Mouse (Mus musculus) gastrocnemius, postnatal 36 days (tissue): ENCODE measurements around the gene Nipal3. TPM values are rescaled to one million over a fixed set of nuclear protein-coding genes. Genes with fewer than 3 reads are reported as not detected.

Experiments used
- DNase-seq, 2 experiments: peaks; one replicate each; pipeline ENCODE4 v3.0.0; 2022
- intact Hi-C: fragments of 180-260 bp; cut with DNase I; formaldehyde crosslinking; loops from one replicate; pipeline ENCODE4 v1.15.1; 2025
- total RNA-seq, 2 experiments: library from RNA; stranded (reverse); gene quantifications; 2 replicates each; pipeline ENCODE4 v1.2.3; 2021

Gene Nipal3
- total RNA-seq, 2 experiments from 2014 or later = 12.7 to 16.3 TPM

DNA sequence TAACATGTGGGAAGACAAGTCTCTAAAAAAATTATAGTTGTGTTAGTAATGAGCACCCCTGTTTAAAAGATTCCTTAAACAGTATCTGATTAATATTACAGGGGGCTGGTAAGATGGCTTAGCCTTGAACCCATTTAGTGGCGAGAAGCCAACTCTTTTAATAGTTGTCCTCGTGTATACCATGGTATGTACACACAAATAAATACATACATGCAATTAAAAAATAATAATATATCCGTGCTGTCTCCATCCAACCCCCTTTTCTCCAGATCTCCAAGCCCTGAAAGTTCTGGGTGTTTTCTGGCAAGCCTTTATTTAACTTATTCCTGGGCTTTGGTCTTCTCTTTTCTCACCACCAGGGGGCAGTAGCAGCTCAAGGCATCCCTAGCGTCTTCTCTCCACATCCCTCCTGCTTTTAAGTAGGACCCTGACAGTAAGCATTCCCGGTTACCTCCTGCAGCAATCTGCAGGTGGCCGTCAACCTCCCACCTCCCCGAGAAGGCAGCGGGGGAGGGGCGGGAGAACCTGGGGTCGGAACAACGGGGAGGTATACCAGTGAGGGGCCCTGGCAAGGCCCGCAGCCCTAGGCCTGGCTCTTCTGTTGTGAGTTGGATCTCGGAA is 13.7 kb upstream of the Nipal3 start:
- peak in 1 of 2 experiments; percentile 57 for DNase-seq
- intact Hi-C loops = no loop called here

DNA sequence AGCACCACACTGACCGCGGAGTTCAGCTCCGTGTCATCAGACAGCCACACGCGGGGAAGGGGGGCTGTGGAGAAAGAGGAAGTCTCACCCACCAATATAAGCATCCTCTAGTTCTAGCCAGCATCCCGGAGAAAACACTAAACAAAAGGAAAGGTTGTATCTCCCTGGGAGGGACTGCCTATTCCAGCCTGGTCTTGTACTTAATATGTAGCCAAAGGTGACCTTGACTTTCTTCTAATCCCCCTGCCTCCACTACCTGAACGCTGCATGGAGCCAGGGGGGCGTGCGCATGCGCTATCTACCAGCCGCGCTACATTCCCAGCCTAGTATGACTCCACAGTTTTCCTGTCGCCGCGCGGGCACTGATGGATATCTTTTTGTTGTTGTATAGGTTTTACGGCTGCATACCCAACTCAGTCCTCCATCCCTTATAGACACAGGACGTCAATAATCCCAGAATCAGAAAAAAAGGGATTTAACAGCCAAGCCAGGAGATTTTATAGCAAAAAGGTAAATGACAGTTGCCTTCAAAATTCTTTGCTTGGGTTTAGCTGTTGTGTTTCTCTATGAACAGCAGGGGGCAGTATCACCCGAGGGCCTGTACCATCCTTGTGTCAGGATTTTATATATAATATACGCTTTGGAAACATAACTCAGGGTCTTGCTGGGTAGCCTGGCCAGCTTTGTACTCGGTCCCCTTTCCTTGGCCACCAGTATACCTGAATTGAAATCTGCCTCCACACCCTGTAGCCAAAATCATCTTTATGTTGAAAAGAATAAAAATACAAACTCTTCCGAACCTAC is 12.9 kb upstream of the Nipal3 start:
- no peak for DNase-seq
- intact Hi-C loops = no loop called here

DNA sequence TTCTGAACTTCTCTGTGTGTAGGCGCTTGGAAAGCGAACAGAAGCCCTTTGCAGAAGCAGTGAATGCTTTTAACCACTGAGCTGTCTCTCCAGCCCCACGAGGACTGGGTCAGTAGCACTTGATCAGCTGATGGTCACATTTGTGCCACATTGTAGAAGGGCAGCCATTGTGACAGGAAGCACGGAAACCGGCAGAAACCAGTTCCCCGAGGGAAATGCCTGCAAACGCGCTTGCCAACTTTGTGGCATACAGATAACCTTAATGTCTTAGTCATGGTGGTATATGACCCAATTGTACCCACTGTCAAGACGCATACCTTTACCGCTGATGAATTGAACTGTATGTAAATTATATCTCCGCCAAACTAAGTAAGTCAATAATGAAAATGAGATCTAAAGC is 11.0 kb upstream of the Nipal3 start:
- intact Hi-C loops = no loop called here
- DNase-seq = no peak

DNA sequence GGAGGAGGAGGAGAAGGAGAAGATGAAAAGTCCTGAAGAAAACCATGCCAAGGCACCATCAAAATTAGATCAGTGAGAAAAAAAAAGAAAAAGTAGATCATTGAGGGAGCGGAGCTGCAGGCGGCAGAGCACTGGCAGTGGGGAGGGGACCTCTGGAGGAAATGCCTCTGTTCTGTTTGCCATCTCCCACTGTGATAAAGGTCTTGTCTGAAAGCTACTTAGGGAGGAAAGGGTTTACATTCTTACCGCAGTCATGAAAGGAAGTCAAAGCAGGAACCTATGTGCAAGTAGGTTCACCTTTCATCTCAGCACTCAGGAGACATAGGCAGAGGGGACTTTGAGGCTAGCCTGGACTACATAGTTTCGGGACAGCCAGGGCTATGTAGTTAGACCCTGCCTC is 6.7 kb upstream of the Nipal3 start:
- DNase-seq = no peak
- intact Hi-C loops = no loop called here

DNA sequence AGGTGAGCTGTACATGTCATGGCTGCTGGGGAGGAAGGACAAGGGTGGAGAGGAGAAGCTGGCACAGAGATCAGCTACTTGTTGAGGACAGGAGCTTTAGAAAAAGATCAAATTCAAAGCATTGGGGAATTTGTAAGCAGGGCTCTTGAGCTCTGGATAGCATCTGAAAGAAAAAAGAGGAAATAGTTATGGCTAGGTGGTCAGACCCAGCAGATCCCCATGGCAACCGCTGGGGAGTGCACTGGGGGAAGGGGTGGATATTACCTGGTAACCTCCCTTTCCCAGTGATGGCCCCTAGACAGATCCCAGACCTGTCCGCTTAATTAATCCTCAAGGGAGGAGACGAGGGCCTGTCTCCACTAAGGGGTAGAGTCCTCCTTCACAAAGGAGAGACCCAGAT is 5.0 kb upstream of the Nipal3 start:
- DNase-seq = no peak
- intact Hi-C loops = no loop called here

DNA sequence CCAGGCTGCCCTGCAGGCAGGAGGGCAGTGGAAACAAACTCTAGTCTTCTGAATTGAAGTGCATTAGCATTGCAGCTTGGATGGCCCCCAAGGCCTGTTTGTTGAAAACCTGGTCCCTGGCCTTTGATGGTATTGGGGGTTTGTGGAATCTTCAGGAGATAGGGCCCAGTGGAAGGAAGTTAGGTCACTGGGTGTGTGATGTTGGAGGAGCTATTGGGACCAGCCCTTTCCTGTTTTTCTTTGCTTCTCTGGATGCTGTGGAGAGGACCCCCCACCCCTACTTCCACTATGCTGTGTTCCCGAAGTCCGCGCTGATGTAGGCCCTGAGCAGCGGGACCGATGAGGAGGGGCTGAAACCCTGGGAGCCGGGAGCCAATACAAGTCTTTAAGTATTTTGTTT is 3.3 kb upstream of the Nipal3 start:
- intact Hi-C loops = no loop called here
- no peak for DNase-seq

DNA sequence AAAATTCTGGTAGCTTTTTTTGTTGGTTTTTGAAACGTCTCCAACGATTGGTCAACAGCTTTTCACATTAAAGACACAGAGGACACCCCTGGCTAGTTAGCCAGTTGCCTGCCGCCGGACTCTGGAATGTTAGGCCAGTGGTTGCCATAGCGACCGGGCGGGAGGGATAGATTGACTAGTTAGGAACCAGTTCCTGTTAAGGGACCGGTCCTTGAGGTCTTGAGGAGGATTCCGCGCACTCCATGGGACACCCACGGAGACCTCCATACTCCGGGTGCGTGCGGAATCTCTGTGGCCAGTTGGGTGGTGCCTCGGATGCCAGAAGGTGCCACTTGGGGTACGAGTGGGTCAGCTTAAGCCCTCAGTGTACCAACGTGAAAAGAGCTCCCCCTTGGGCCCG is 972 bp upstream of the Nipal3 start:
- DNase-seq = peak in 1 of 2 experiments; percentile 31
- intact Hi-C loops = no loop called here

DNA sequence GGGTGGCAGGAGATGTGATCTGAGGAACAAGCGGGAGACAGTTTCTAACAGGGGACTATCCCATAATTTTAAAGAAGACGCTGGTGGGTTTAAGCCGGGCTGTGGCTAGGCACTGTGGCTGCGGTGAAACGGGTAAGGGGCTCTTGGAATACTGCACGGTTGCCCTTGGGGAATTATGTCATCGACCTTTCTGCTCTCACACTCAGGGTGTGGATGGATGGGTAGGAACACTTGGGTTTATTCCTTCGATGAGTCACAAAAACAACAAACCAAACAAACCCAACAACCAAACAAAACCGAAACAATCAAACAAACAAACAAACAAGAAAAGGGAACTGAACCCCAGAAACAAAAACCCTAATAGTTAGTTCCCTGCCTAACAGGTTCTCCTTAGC is 556 bp upstream of the Nipal3 start:
- intact Hi-C loops = no loop called here
- DNase-seq = no peak

DNA sequence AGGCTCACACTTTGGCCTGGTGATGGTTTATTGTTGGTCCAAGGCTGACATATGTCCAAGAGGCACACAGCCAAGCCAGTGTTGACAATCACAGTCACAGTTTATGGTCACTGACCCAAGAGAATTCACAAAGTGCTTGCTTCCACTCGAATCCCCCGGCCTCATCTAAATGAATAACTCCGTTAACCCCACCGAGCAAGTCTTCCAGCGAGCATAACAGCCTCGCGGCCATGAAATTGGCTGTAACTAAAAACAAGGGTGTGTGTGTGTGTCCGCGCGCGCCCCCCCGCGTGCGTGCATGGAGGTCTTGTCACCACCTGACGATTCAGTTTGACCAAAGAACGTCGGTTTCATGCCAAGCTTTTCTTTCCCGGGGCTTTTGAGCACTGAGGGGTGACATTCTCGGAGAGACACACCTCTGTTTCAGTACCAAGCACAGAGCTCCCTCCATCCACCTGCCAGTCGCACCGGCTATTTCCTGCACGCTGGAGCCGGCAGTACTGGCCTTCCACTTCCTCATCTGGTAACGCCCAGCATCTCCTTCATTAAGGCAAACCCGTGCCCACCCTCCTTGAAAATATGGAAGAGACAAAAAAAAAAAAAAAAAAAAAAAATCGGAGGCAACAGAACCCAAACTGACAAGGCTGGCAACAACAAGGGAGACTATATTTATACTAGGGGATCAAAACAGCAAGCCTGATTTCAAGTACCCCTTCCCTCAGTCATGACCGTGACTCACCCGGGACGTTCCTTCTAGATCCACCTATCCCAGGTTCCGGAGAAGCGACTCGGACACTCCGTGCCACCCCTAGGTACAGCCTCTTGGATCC is 932 bp downstream of the Nipal3 start:
- no peak for DNase-seq
- intact Hi-C loops = loop anchor here (5.0 kb wide), 1 partner anchor 132 kb away; no protein-coding TSS in a partner anchor

DNA sequence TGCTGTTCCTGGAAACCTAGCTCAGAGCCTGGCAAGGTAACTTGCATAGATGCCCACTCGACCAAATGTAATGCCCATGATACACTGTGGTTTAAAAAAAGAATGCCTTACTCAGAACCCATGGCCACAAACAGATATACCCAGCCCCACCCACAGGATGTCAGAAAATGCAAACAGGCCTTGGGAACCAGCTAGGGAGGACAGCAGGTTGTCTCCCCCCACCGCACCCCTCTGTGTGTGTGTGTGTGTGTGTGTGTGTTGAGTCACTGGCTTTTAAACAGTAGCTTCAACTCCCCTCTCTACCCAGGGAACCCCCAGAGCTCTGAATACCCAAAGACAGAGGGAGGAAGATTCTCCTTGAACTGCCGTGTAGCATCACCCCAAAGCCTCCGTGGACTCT is 1.6 kb downstream of the Nipal3 start:
- intact Hi-C loops = loop anchor here (5.0 kb wide), 1 partner anchor 131 kb away; no protein-coding TSS in a partner anchor
- no peak for DNase-seq

DNA sequence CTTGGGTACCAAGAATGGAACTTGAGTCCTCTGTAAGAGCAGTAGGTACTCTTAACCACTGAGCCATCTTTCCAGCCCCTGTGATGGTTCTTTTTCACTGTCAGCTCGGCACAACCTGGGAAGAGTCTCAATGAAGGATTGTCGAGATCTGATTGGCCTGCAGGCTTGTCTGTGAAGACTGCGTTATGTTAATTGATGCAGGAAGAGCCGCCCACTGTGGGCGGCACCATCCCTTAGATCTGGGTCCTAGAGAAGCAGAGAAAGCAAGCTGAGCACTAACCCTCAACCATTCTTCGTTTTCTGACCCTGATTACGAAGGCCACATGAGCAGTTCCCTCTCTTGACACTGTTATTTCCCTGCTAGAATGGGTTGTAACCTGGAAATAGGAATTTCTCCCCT is 5.6 kb downstream of the Nipal3 start:
- intact Hi-C loops = no loop called here
- DNase-seq = no peak

DNA sequence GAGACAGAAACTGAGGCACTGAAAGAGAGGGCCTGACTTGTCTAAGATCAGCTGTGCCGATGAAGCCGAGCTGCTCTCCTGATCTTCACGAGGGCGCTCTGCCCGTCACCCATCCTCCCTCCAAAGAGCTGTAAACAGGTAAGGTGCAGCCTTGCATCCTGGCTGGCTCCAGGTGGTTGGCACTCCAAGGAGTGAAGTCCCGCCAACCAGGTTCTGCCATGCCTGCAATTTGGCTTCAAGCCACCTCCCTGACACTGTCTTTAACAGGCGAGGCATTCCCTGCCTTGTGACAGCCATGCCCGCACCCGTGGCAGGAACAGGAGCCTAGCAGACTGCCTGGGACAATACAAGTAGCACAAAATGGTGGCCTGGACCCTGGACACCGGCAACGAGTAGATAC is 8.5 kb downstream of the Nipal3 start:
- no peak for DNase-seq
- intact Hi-C loops = no loop called here

DNA sequence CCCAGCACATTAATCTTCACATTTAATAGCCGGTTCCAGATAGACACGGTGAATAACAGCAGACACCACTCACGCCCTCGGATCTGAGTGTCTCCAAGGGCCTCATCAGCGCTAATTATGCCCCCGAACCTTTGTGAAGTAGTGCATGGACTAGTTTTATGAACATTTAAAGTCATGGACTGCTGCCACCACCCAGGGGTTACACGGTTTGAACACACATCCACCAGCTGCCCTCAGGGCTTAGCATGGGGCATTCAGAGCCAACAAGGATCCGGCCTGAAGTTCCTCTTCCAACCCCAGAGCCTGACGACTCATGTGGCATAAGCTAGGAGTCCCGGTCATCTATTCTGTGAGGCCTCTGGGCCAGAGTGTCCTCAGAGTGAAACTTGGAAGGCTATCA is 9.8 kb downstream of the Nipal3 start:
- DNase-seq = no peak
- intact Hi-C loops = no loop called here

DNA sequence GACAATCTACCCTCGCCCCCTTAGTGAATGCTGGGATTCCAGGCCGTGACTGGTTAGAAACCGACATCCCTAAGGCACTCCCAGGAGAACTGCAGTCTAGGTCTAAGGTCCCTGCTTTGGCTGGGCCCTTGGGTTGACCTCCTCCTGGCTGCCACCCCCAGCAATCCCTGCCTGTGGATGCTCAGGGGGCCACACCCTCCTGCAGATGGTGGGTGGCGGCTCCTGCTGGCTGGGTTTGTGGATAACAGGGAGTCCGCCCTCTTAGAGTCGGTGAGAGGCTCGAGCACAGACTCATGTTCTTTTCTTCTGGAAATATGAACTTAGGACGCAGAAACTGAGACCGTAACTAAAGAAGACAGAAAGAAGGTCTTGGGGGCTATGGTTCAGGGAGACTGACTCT is 14.5 kb downstream of the Nipal3 start:
- DNase-seq = no peak
- intact Hi-C loops = no loop called here

DNA sequence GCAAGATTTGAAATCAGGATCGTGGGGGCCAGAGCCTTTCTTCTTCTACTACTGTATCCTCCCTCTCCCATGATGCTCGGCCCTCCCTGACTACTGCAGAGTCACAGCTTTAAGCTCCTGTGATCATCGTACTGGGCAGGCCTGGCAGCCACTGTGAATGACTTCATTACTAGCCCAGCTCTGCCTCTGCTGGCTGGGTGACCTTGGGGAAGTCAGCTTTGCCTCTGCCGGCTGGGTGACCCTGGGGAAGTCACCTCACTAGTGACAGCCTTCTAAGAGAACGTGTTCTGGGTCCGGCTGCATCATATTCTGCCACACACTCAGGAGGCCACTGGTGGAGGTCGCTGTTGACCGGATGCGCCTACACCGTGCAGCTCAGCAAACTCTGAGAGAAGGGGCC is 17.0 kb downstream of the Nipal3 start:
- DNase-seq = no peak
- intact Hi-C loops = no loop called here

DNA sequence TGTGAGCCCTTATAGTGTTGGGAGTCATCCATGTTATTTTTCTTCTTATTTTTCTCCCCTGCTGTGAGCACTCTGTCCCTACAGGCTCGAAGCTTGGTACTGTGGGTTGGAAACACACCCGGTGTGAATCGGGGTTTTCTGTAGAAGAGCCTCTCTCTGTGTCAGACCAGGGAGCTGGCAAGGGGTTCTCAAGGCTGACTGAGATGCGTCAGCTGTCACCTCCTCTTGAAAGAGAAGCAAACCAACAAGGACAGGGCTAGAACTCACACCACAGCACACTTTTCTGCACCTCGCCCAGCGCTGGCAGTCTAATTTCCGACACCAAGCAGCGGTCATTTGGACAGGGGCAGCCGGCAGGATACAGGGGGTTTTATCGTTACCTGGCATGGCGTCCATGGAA is 31.4 kb downstream of the Nipal3 start:
- DNase-seq = no peak
- intact Hi-C loops = no loop called here

DNA sequence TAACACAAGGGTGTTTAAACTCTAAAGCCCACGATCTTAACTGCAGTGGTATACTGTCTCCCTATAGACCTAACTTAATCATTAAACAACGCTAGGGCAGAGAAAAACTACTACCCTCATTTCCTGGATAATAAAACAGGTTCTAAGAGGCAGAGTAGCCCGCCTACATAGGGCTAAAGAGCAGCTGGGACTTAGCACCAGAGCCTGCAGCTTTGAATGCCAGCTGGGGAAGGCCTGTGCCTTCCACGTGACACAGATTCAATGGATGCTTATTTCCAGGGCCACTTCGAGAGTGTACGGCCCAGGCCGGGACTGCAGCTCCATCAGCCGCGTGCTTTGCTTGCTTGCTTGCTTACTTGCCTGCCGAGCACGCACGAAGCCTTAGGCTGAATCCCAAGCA is 41.3 kb downstream of the Nipal3 start:
- intact Hi-C loops = no loop called here
- DNase-seq = no peak

DNA sequence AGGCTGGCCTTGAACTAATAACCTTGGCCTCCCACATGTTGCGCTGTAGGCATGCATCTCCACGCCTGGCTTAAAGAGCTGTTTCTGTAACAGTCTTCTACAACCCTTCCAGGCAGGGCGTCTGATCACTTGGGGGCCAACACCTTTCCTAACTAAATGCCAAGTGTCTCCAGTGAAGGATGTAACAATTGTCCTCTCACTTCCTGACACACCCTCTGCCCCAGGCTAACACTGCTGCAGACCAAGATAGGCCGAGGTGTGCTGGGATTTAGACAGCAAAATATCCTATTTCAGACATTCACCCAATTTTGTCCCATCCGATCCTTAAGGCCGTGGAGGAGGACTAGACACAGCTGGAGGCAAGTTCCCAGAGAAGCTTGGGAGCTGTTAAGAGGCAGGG is 41.7 kb downstream of the Nipal3 start:
- no peak for DNase-seq
- intact Hi-C loops = no loop called here

DNA sequence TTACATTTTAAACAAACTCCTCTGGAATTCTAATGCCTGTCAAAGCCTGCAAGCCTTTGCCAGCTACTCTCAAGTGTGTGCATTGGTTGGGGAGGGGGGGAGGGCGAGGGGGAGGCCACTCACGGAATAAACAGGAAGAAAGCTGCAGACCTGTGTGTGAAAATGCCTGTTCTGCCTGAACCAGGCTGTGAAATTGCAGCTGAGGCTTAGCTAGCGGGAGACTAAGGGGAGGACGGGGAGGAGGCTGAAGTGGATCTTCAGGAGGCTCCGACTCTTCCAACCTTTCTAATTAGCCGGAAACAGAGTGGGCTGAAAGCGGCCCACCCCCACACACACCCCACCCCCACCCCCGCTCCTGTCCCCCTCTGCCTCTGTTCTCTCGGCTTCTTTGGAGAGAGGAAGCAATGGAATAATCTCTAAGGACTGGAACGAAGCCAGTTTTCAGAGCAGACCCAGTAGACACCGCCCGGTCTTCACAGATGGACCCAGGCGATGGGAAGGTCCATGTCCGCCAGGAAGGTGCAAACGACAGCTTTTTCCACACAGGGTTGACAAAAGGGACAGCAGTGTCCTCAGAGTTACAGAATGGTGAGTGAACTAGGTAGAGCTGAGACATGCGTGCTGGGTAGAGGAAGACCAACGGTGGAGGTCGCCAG is 43.4 kb downstream of the Nipal3 start:
- intact Hi-C loops = no loop called here
- no peak for DNase-seq

DNA sequence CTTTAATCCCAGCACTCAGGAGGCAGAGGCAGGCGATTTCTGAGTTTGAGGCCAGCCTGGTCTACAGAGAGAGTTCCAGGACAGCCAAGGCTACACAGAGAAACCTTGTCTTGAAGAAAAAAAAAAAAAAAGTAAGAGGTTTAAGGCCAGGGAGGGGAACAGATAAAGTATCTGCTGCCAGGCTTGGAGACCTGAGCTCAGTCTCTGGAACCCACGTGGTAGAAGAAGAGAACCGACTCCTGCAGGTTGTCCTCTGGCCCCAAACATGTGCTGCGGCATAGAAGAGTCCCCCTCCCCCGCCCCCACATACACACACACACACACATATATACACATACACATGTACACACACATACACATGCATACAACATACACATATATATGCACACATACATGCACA is 52.4 kb downstream of the Nipal3 start:
- intact Hi-C loops = no loop called here
- DNase-seq = no peak

DNA sequence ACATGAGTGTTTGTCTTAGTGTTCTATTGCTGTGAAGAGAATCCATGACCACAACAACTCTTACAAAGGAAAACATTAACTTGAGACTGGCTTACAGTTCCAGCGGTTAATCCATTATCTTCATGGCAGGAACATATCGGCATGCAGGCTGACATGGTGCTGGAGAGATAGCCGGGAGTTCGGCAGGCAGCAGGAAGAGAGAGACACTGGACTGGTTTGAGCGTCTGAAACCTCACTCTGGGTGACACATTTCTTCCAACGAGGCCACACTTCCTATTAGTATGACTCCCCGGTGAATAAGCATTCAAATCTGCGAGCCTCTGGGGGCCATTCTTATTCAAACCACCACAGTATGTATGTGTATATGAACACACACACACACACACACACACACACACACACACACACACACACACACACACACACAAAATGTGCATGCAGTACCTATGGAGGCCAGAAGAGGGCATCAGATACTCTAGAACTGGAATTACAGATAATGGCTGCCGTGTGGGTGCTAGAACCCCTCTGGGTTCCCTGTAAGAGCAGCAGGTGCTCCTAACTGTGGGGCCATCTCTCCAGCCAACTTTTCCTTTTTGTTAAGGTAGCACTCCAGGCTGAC is 54.8 kb downstream of the Nipal3 start:
- DNase-seq = no peak
- intact Hi-C loops = no loop called here
